Mouse (Mus musculus) induced T-regulatory cell, adult 2 months (primary cell): ENCODE data around the gene Gm49673.
A peak's percentile ranks its signal among the peaks of the same experiment; 100 is the strongest.
"Not testable (repeated sequence)": the region's sequence is repeated elsewhere in the genome, so short reads cannot be mapped to it uniquely, and the experiment has no call there.

Experiments used
- DNase-seq: peaks from one replicate; pipeline ENCODE4 v3.0.0-alpha.2; 2012; ENCODE audit warnings: low read depth

The Gm49673 gene

DNA sequence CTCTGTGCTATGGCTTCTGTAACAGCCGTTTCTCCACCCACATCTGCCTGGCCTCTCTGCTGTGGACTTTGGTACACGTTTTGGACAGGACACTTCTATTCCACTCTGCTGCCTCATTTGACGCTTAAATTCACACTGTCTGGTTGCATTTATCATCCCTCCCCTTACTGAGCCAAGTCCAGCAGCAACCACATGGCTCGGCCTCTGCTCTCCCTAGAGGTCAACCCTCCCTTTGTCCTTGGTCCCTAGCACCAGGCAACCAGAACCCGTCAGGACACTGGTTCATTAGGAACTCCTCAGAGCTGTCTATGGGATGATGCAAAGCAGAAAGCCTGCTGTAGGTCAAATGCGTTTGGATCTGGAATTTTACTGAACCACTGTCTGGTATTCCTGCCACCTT is 16.7 kb downstream of the Gm49673 start:
- not testable (repeated sequence) for DNase-seq

DNA sequence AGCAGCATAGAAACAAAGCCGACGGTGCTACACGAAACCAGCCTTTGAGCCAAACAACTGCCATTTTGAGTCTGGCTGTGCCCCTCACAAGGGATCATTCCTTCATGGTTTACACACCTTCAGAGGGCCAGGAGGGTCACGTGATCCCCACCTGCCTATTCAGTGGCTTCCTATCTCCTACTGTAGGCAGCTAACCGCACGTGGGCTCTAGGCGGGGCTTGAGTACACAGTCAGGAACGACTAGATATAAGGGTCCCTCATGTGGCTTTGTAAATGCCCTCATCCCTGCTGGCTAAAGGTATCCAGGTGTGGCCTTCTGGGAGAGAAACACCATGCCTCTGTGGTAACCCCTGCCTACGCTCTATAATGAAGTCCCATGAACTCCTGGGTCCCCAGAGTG is 18.0 kb downstream of the Gm49673 start:
- not testable (repeated sequence) for DNase-seq

DNA sequence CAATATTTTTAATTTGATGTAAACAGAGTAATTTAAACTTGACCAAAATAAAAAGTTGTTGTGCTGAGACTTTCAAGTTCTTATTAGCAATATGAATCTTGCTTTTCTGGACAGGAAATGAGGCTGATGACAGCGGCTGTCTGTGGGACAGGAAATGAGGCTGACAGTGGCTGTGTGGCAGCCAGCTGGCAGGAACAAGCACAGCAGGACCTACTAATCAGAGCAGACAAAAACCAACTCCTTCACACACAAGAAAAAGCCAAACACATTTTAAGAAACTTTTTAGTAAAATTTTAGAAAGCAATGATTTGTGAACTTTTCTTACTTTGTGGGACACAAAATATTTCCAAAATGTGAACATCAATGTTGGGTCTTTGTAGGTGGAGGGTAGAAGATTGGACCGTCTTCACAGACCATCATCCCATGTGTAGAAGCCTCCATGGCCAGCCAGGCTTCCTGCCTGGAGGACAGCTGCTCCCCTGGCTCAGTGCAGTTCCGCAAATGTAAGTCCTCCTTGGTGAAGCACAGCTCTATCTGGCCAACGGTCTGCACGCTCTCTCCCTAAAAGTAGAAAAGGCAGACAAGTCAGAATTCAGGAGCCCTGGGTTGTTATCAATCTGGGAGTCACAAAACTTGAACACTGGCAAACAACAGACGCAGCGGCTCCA is 19.1 kb downstream of the Gm49673 start:
- DNase-seq = not testable (repeated sequence)

DNA sequence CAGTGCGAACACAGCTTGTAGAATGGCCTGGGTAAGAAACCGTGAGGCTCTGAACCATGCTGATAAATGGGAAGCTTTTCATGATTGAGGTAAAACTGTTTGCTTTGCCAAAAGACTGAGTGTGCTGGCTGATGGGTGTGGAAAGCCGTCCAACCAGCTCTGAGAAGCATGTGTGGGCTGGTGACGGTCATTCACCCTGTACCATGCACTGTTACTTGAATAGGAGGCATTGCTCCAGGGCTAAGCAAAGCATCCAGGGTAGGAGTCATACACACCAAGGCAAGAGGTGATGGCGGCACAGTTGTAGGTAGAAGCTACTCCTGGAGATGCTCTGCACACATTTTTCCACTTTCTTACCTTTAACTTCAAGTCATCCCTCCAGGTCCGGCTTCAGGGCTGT is 23.0 kb downstream of the Gm49673 start:
- DNase-seq = not testable (repeated sequence)

DNA sequence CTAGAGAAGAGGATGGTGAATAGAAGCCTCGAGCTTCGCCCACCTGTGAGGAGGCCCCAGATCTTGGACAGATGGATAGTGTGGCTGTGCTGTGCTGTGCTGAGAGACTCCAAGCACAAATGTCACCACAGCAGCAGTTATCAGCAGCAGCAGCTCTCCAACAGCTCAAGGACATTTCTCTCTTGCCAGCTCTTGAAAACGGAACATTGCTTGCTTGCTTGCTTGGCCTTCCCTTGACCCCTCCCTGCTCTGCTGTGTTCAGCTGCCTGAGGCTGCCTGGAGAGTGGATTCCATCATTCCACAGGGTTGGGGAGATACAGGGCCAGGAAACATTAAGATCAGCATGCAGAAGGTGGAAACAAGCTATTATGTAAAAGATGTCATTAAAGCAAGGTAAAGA is 24.6 kb downstream of the Gm49673 start:
- DNase-seq = not testable (repeated sequence)

DNA sequence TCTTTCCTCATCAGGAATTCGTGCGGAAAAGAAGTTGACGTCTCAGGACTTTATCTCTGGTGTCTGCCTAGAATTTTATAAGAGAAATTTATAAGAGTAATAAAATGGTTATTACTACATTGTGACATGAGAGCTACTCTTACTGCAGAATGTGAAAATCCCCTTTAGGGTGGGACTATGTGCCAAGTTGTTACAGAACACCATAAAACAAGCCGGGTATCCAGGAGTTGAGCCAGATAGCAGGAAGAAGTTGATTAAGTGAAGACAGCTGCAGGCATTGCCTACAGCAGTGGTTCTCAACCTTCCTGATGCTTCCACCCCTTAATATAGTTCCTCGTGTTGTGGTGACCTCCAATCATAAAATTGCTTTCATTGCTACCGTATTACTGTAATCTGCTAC is 30.7 kb downstream of the Gm49673 start:
- DNase-seq = not testable (repeated sequence)

DNA sequence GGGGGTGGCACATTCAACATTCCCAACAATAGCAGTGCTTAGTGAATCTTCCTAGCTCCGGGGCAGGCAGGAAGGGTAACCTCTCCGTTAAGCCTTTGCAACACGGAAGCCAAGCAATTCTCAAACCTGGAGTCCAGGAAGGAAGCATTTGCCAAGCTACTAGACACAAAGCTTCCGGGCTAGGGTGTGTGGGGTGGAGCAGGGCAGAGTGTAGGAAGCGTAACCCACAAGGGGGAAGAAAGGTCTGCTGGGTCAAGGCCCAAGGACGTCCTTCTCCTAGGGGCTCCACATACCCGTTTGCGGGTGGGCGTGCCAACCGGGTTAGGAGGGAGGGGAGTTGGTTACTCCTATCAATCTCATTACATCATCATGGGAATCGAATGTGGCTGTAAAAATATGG is 31.2 kb downstream of the Gm49673 start:
- DNase-seq = peak; percentile 35

DNA sequence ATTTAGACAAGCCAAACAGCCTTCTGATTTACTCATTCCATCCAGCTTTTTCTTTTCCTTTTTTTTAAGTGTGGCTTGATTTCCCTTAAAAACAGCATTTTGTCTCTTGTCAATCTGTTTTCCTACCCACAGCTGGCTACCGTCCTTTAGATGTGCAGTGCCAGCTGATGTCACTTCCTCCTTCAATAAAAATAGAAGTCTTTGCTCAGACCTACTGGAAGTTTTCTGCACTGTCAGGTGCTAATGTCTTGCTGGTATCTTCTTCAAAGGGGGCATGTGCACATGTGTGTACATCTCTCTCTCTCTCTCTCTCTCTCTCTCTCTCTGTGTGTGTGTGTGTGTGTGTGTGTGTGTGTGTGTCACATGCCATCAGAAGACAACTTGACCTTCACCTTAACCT is 35.4 kb downstream of the Gm49673 start:
- not testable (repeated sequence) for DNase-seq

DNA sequence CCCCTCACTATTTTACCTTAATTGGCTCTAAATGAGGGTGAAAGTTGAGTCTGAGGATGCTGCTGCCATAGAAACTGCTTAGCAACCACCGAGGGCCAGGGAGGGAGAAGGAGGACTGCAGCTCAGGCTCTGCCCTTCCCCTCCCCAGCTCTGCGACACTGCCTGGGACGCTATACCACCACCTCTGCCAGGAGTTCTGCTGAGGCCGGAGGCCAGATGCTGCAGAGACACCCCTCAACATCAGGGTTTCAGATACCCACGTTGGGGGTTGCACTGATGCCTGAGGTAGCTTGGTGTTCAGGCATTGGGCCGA is 46.3 kb downstream of the Gm49673 start:
- DNase-seq = not testable (repeated sequence)

DNA sequence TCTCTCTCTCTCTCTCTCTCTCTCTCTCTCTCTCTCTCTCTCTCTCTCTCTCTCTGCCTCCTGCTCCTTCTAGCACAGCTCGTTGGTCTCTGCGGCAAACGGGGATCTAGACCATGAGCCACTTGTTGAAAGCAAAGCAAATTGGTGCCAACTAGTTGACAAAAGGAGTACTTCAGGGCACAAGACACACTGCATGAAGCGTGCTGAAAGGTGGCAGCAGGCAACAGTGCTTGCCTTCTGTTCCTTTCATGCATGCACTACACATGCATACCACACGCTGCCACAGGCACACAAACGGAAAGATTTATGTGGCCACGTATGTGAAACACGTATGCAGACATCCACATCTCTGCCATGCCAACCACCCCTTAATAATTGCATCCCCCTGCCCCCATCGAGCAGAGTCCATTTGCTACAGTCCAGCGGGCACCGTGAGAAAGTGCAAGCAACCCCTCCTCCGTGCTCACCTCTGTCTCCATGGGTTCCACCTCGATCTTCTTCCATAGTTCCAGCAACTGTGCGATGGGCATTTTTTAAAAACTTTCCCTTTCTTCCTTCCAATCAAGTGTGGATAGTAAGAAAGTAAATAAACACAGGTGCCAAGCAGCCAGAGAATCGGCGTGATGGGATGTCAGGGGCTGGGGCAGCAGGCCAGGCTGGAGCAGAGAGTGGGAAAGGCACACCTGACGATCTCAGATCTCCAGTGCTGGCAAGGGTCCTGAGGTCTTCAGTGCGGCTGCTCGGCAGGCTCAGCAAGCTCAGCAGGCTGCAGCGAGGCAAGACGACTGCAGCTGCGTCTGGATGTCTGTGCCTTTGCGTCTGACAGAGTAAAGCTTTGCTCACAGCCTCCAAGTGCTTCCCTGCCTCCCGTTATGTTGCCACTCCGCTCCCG is 46.9 kb downstream of the Gm49673 start:
- not testable (repeated sequence) for DNase-seq

DNA sequence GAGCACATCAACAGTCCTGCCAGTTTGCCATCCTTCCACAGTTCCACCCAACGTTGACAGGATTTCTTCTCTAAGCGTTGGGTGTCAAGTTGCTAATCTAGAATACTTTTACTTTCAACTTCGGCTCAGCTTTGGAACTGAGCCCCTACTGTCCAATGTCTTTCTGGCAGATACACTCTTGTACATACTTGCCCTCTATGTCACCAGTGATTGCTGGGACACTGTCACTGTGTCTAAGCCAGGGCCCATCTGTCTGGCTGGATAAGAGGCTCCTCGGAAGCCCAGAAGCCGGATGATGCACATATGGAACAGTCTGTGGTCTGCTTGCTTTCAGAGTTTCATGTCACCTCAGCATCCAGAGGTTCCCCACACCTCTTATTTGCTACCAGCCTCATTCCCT is 51.4 kb downstream of the Gm49673 start:
- DNase-seq = not testable (repeated sequence)

DNA sequence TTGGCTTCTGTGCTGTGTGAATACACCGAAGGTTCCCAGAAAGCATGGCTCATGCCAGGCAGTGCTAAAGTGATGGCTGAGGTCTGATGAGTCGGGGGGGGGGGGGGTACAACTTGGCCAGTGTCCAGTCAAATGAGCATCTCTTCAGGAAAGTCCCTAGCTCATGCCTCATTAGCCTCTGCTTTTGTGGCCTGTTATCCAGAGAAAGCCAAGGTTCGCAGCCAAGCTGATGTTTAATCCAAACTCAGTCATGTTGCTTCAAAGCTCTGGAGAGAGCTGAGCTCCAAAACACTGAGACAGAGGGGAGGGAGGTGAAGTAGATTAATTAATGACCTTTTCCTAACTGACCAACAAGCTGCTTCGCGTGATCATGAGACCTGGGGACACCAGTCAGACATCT is 51.9 kb downstream of the Gm49673 start:
- DNase-seq = not testable (repeated sequence)

DNA sequence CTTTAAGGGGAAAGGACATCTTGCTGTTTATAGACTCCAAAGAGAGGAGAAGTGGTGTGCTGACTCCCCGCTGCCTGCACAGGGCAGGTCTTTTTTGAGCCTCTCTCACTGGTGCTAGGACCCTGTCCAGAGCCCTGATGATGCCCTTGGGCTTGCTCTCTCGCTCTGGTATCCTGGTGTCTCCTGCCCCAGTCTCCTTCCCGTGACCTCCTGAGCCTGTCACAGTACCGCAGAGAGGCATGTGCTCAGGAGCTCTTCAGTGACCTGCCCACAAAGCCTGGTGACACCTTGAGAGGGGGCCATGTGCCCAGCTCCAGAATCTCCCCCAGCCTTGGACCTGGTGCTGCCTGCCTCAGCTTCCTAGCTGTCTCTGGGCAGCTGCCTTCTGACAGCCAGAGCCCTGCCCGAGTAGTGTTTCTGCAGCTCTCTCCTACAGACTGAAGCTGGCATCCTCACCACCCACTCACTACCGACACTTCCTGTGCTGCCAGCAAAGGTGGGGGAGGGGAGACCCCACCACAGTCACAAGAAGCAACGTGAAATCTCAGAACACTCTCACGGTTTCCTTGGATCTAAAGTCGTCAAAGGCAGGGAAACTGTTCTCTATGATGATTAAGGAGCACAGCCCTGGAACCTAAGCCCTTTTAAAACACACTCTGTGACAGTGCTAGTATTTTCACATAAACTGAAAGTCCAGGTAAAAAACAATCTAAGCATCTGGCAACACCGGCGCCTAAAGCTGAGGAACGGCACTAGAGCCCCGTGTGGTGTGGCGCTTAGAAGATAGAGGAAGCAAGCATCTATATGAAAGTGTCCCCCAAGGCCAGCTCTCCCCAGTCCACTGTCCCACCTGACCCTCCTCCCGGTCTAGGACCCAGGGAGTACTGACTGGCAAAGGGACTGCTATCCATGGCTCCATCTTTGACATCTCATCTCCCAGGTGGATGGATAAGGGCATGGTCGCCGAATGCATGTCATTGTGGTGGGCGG is 54.8 kb downstream of the Gm49673 start:
- DNase-seq = not testable (repeated sequence)

DNA sequence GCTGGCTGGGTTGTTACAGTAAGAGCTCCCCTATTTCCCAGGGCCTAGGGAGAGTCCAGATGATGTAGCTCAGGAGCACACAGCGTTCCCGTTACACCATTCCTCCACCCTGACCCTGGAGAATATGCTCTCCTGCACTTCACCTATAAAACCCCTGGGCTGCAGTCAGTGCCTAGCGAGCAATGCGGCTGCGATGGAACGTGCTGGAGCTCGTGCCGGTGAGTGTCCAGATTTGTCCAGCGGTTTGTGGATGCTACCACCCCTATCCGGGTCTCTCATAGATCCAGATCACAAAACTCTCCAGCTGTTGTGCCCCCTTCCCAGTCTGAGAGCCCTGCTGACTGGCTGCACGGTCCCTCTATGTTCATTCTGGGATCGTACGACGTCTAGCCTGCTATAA is 56.3 kb downstream of the Gm49673 start:
- DNase-seq = not testable (repeated sequence)

DNA sequence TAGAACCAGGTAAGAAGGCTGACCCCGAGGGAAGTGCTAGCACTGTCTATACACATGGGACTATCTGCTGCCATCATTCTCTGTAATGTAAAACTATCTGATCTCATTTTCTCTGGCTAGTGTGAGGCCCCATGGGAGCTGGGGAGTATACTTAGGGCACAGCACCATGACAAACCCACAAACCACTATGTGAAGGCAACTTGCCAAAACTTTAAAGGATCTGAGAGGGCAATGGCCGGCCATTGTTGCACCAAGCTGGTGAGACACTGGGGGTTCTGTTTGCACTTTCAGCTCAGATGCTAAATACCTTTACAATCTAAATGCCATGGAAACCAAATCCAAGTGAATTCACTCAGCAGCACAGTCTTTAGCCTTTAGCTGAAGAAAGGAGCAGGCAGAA is 77.7 kb downstream of the Gm49673 start:
- not testable (repeated sequence) for DNase-seq

DNA sequence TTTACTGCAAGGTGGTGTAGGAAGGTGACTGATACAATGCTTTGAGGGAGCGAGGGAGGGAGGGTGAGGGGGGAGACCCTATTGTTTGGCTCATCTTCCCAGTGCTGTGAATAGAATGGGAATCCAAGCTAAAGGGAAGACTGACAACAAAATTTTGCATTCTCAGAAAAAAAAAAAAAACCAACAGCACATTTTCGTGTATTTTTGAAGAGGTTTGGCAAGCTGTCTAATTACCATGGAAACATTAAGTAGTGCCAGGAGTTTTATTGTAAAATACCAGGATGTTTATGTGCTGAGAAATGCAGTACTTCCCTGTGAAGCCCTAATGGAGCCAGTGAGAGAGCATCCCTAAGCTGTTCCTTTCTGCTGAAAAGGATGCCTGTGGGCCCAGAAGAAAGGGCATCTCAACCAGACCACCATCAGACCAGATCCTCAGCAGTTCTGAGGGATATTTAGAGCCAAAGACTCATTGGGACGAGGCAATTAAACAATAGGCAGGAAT is 90.9 kb downstream of the Gm49673 start:
- DNase-seq = not testable (repeated sequence)

DNA sequence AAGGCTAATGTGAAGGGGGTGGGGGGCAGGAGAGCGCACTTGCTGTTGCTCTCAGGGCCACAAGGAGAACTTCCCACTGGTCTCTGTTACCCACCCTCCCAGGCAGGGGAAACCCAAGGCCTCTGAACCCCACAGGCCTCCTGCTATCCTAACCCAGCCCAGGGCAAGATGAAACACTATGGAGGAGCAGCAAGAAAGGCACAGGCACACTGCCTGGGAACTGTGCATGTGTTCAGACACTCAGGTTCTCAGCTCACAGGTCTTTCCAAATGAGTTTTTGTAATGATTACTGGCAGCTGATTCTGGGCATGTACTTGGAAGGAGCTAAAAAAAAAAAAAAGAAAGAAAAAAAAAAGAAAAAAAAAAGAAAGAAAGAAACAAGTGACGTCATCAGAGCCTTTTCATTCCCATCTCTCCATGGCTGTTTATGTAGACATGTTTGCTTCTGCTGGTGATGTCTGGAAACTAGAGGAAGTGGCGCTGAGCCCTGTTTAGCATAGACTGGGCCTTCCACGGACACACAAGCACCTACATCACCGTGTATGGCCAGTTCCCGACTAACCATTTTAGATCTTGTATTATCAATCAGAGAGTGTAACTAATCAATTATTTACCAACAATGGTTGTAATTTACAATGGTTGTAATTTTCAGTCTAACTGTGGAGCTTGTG is 91.5 kb downstream of the Gm49673 start:
- DNase-seq = not testable (repeated sequence)

DNA sequence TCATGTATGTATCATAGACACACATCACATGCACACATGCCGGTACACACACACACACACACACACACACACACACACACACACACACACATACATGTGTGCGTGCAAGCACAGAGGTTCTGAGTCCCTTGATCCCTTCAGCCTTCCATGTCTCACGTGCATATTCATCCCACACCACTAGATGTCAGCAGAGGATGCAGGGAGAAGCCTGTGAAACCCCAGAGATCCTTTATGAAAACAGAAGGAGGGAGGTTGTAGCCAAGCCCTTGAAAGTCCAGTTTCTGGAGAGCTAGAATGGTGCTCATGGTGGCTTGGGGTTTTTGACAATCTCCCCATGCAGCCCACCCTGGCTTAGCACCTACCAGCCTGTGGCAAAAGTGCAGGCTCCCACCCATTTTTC is 96.3 kb downstream of the Gm49673 start:
- peak; percentile 68 for DNase-seq

DNA sequence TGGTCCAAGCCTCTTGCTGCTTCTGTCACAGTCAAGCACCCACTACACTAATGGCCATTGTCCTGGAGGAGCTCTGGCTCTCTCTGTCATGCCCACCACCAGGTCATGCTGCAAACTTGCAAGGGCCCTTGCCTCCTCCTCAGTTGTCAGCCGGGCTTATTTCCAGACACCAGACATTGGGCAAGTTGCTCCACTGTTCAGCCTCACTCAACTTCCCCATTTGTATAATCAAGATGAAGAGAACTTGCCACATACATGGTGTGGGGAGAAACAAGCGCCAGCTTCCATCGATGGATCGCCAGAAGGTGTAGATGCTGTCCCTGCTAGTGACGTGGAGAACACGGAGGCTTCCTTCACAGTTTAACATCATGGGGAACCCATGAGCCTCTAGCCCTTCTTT is 97.4 kb downstream of the Gm49673 start:
- DNase-seq = not testable (repeated sequence)

DNA sequence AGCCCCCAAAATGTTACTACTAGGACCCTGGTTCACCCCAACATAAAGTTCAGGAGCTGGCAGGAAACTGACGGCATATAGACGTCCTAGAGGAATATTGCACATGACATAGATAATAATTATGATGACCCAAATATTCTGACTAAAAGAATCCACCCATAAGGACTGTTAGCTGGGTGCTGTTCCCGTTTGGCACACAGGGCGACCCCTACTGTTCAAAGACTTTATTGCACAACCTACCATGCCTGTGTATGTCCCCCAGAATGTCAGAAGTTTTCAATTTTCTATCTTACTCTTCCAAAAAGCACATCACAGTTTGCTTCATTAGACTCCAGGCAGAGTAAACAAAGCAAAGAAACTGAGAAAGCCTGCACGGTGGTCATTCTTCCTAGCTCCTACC is 101.4 kb downstream of the Gm49673 start:
- not testable (repeated sequence) for DNase-seq

DNA sequence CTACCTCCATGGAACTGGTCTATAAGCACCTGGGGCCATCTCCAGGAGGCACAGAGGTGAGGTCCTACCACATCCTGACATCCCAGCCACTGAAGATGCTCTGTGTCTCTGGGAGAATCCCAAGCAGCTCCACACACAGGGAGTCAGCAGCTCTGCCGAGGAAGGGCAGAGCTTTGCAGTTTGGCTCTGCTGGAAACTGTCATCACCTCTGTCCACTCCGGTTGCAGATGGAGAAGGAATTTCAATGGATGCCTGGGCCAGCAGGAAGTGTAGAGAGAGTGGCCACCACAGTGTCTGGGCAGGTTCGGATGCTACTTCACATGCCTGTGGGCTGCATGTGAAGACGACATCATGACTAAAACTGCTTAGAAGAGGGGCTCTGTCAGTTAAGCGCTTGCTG is 106.4 kb downstream of the Gm49673 start:
- DNase-seq = not testable (repeated sequence)
